Mouse (Mus musculus) forebrain, postnatal 0 days (tissue): Measurements from ENCODE around the gene Mmachc. TPM values are rescaled to one million over a fixed set of nuclear protein-coding genes. Genes with fewer than 3 reads are reported as not detected.

Experiments
- ATAC-seq: fragments of 200-750 bp; cut with Nextera tagmentation; 2 replicates; pipeline ENCODE4 v1.8.0; 2017; ENCODE audit warnings: mild to moderate bottlenecking, moderate library complexity
- DNase-seq: peaks from one replicate; pipeline ENCODE4 v3.0.0-alpha.2; 2015
- H3K27ac ChIP-seq: fragments of 300-500 bp; sonication (generic); 2 replicates; pipeline ENCODE4 v1.5.1; 2014; ENCODE audit warnings: low read depth, mild to moderate bottlenecking, antibody characterized with exemption, low read length, moderate library complexity, mixed read lengths
- H3K27me3 ChIP-seq: fragments of 300-500 bp; sonication (generic); 2 replicates; pipeline ENCODE4 v1.6.1; 2014; ENCODE audit warnings: mild to moderate bottlenecking, low read length, mixed read lengths; ENCODE audit not compliant: insufficient read depth
- H3K36me3 ChIP-seq: fragments of 300-500 bp; sonication (generic); 2 replicates; pipeline ENCODE4 v1.6.1; 2014; ENCODE audit warnings: mild to moderate bottlenecking, moderate library complexity; ENCODE audit not compliant: insufficient read depth
- H3K4me1 ChIP-seq: fragments of 300-500 bp; sonication (generic); 2 replicates; pipeline ENCODE4 v1.6.1; 2014; ENCODE audit warnings: antibody characterized with exemption; ENCODE audit not compliant: insufficient read depth
- H3K4me2 ChIP-seq: fragments of 300-500 bp; sonication (generic); 2 replicates; pipeline ENCODE4 v1.6.1; 2014; ENCODE audit warnings: low read depth, mild to moderate bottlenecking, moderate library complexity
- H3K4me3 ChIP-seq: fragments of 300-500 bp; sonication (generic); 2 replicates; pipeline ENCODE4 v1.5.1; 2014; ENCODE audit warnings: low read depth, low read length, mixed read lengths
- H3K9ac ChIP-seq: fragments of 300-500 bp; sonication (generic); 2 replicates; pipeline ENCODE4 v1.6.1; 2014; ENCODE audit warnings: mild to moderate bottlenecking
- H3K9me3 ChIP-seq: fragments of 300-500 bp; sonication (generic); 2 replicates; pipeline ENCODE4 v1.6.1; 2016; ENCODE audit warnings: low read length
- CTCF ChIP-seq: sonication (generic); IDR thresholded peaks from 2 replicates; pipeline ENCODE4 v1.5.1; 2016; ENCODE audit warnings: antibody characterized with exemption, control low read depth, low read depth
- WGBS: fragments of 180-500 bp; shearing (Covaris S2); extraction: QIAGEN DNeasy Blood & Tissue Kit; methylation state at CpG from one replicate; pipeline ENCODE4 v1.1.7; 2014; 5-methylcytosine and 5-hydroxymethylcytosine counted together
- polyA plus RNA-seq: library from polyadenylated mRNA; unstranded; fragments of >200 nt; fragmentation: Nextera tagmentation; extraction: Ambion mirVana; gene quantifications from 2 replicates; pipeline ENCODE4 v1.2.1, GENCODE M21; 2015
- total RNA-seq: library from RNA; depleted of rRNA; stranded (reverse); fragments of >200 nt; gene quantifications from 2 replicates; pipeline ENCODE4 v1.2.3, GENCODE M21; 2014

The Mmachc gene
- total and polyA plus RNA-seq, 2 experiments from 2014 or later = 19.6 to 21.9 TPM

- no peak for TF ChIP-seq CTCF
- no peak for ATAC-seq
- H3K27me3 ChIP-seq = no peaks in the 10 kb centered on the region
- no peaks in the 10 kb centered on the region for H3K9me3 ChIP-seq
- no peaks in the 10 kb centered on the region for H3K36me3 ChIP-seq
- WGBS = 95% methylated on average over 2 of the region's 2 CpGs
- no peak overlapping the region for H3K4me3 ChIP-seq
- H3K4me2 ChIP-seq = no peak overlapping the region
- no peak overlapping the region for H3K27ac ChIP-seq
- H3K4me1 ChIP-seq = no peaks in the 10 kb centered on the region
- no peak overlapping the region for H3K9ac ChIP-seq
- DNase-seq = no peak
Measured at GRCm38 (mm10) chr4:116710154-116710553, 1.9 kb upstream of the Mmachc start.

GRCm38 (mm10) chr4:116708791-116709390 lies 685 bp upstream of the Mmachc start:
- 8% methylated on average over 9 of the region's 9 CpGs for WGBS
- no peak for ATAC-seq

GRCm38 (mm10) chr4:116707666-116708065 lies 540 bp downstream of the Mmachc start:
- DNase-seq = no peak
- Histone ChIP-seq H3K4me3 (peak overlapping the region; percentile 59), H3K9ac (peak overlapping the region; percentile 59), H3K27ac (peak overlapping the region; percentile 65; the same call in 1 of the 2 replicates), H3K27me3 (no peaks in the 10 kb centered on the region), H3K36me3 (peaks cover 4% of the 10 kb centered on the region), H3K4me2 (peak overlapping the region; percentile 56), H3K9me3 (no peaks in the 10 kb centered on the region), H3K4me1 (no peaks in the 10 kb centered on the region)
- no peak for ATAC-seq
- 16% methylated on average over 9 of the region's 9 CpGs for WGBS
- no peak for TF ChIP-seq CTCF

More at GRCm38 (mm10) chr4:116708791-116709390, 685 bp upstream of the Mmachc start:
- DNase-seq = no peak
- H3K4me1 ChIP-seq = no peaks in the 10 kb centered on the region
- no peak for TF ChIP-seq CTCF
- H3K27me3 ChIP-seq = no peaks in the 10 kb centered on the region
- H3K4me3 ChIP-seq = peak overlapping the region; percentile 44
- no peaks in the 10 kb centered on the region for H3K9me3 ChIP-seq
- peak overlapping the region; percentile 28; the same call in 1 of the 2 replicates for H3K9ac ChIP-seq
- peak overlapping the region; percentile 65 for H3K4me2 ChIP-seq
- H3K27ac ChIP-seq = no peak overlapping the region
- H3K36me3 ChIP-seq = no peaks in the 10 kb centered on the region

- no peak for ATAC-seq
- H3K4me3 ChIP-seq = no peak overlapping the region
- TF ChIP-seq CTCF = peak; percentile 74
Measured at GRCm38 (mm10) chr4:116703804-116704203, 4.4 kb downstream of the Mmachc start.

GRCm38 (mm10) chr4:116700964-116701363 lies 7.2 kb downstream of the Mmachc start:
- Histone ChIP-seq H3K4me3 (no peak overlapping the region), H3K9me3 (no peaks in the 10 kb centered on the region), H3K36me3 (peaks cover 22% of the 10 kb centered on the region), H3K4me2 (no peak overlapping the region), H3K27me3 (no peaks in the 10 kb centered on the region), H3K4me1 (no peaks in the 10 kb centered on the region), H3K9ac (no peak overlapping the region), H3K27ac (no peak overlapping the region)
- no peak for TF ChIP-seq CTCF
- DNase-seq (no peak), ATAC-seq (no peak)
- 89% methylated on average over 1 of the region's 1 CpGs for WGBS

More at GRCm38 (mm10) chr4:116703804-116704203, 4.4 kb downstream of the Mmachc start:
- Histone ChIP-seq H3K4me2 (no peak overlapping the region), H3K27ac (no peak overlapping the region), H3K9me3 (no peaks in the 10 kb centered on the region), H3K27me3 (no peaks in the 10 kb centered on the region), H3K36me3 (peaks cover 9% of the 10 kb centered on the region), H3K9ac (no peak overlapping the region), H3K4me1 (no peaks in the 10 kb centered on the region)
- peak; percentile 70 for DNase-seq
- WGBS = 33% methylated on average over 6 of the region's 6 CpGs

- Histone ChIP-seq H3K9me3 (no peaks in the 10 kb centered on the region), H3K4me3 (no peak overlapping the region), H3K27ac (no peak overlapping the region), H3K9ac (no peak overlapping the region), H3K4me2 (no peak overlapping the region), H3K27me3 (no peaks in the 10 kb centered on the region), H3K36me3 (peaks cover 36% of the 10 kb centered on the region), H3K4me1 (no peaks in the 10 kb centered on the region)
- DNase-seq = no peak
- TF ChIP-seq CTCF = no peak
- WGBS = 58% methylated on average over 2 of the region's 2 CpGs
- no peak for ATAC-seq
Measured at GRCm38 (mm10) chr4:116698693-116699342, 9.4 kb downstream of the Mmachc start.

- no peak for ATAC-seq
- H3K36me3 ChIP-seq = peaks cover 51% of the 10 kb centered on the region
- no peak overlapping the region for H3K4me2 ChIP-seq
- 79% methylated on average over 2 of the region's 2 CpGs for whole genome bisulfite sequencing
- no peak overlapping the region for H3K9ac ChIP-seq
- no peak for TF ChIP-seq CTCF
- H3K4me3 ChIP-seq = no peak overlapping the region
- H3K27me3 ChIP-seq = no peaks in the 10 kb centered on the region
- H3K4me1 ChIP-seq = no peaks in the 10 kb centered on the region
- no peak for DNase-seq
- H3K9me3 ChIP-seq = no peaks in the 10 kb centered on the region
- H3K27ac ChIP-seq = no peak overlapping the region
Measured at GRCm38 (mm10) chr4:116693785-116694184, 14.4 kb downstream of the Mmachc start.
